Mouse (Mus musculus) gastrocnemius, postnatal 14 days (tissue): Measurements from ENCODE around the gene Orm2. TPM values are rescaled to one million over a fixed set of nuclear protein-coding genes. Genes with fewer than 3 reads are reported as not detected.

Experiments used
- DNase-seq: peaks from one replicate; pipeline ENCODE4 v3.0.0; 2021; ENCODE audit warnings: mixed read lengths
- intact Hi-C: fragments of 180-260 bp; cut with DNase I; formaldehyde crosslinking; loops from one replicate; pipeline ENCODE4 v1.15.1; 2025; ENCODE audit warnings: low total_unique reads
- long read RNA-seq, 2 experiments: library from polyadenylated mRNA; stranded (forward); transcript quantifications; one replicate each; pipeline ENCODE4 v2.0.0; 2021
- total RNA-seq, 2 experiments: library from RNA; stranded (reverse); gene quantifications; 2 replicates each; pipeline ENCODE4 v1.2.3; 2021

Orm2 gene
- total RNA-seq, result not detected
- long read RNA-seq, experiment 1, result 0 reads
- long read RNA-seq, experiment 2, result 0 reads

- intact Hi-C loops, result no loop called here
- no peak for DNase-seq
These were observed at the start of gene Orm2 for GRCm38 (mm10) chr4:63362150-63362549. Gene Orm2 (plus strand): TSS chr4:63362449.

GRCm38 (mm10) chr4:63314063-63314462, 48.2 kb upstream of the Orm2 start:
- intact Hi-C loops, result no loop called here
- DNase-seq, result peak; percentile 1

GRCm38 (mm10) chr4:63316076-63316746, 46.0 kb upstream of the Orm2 start:
- DNase-seq, result peak; percentile 74
- intact Hi-C loops, result loop anchor here (5.0 kb wide), 1 partner anchor 159 kb away; no protein-coding TSS in a partner anchor

- peak; percentile 66 for DNase-seq
- intact Hi-C loops, result loop anchor here (5.0 kb wide), 1 partner anchor 162 kb away; no protein-coding TSS in a partner anchor
These were observed 42.7 kb upstream of the Orm2 start for GRCm38 (mm10) chr4:63319566-63319965.

- intact Hi-C loops, result no loop called here
- peak; percentile 1 for DNase-seq
These were observed 38.9 kb upstream of the Orm2 start for GRCm38 (mm10) chr4:63323275-63323815.

- intact Hi-C loops, result no loop called here
- peak; percentile 2 for DNase-seq
These were observed 28.8 kb upstream of the Orm2 start for GRCm38 (mm10) chr4:63333403-63333802.

- intact Hi-C loops, result no loop called here
- peak; percentile 31 for DNase-seq
These were observed 23.7 kb upstream of the Orm2 start for GRCm38 (mm10) chr4:63338414-63339076.

- intact Hi-C loops, result no loop called here
- DNase-seq, result no peak
These were observed 19.8 kb upstream of the Orm2 start for GRCm38 (mm10) chr4:63342491-63342890.

- intact Hi-C loops, result no loop called here
- DNase-seq, result no peak
These were observed 18.6 kb upstream of the Orm2 start for GRCm38 (mm10) chr4:63343608-63344007.

- DNase-seq, result peak; percentile 1
- intact Hi-C loops, result no loop called here
These were observed 18.0 kb upstream of the Orm2 start, which contains the start of gene Orm1 for GRCm38 (mm10) chr4:63344295-63344694. Gene Orm1 (plus strand): TSS chr4:63344560.

GRCm38 (mm10) chr4:63345261-63345660, 17.0 kb upstream of the Orm2 start:
- intact Hi-C loops, result no loop called here
- DNase-seq, result peak; percentile 0

GRCm38 (mm10) chr4:63346659-63347058, 15.6 kb upstream of the Orm2 start:
- no peak for DNase-seq
- intact Hi-C loops, result no loop called here

GRCm38 (mm10) chr4:63348524-63348923, 13.7 kb upstream of the Orm2 start:
- DNase-seq, result no peak
- intact Hi-C loops, result no loop called here

- intact Hi-C loops, result no loop called here
- DNase-seq, result no peak
These were observed 6.2 kb upstream of the Orm2 start, which contains the start of gene Orm3 for GRCm38 (mm10) chr4:63355877-63356665. Gene Orm3 (plus strand): TSS chr4:63356162.

- no peak for DNase-seq
- intact Hi-C loops, result no loop called here
These were observed 5.2 kb upstream of the Orm2 start for GRCm38 (mm10) chr4:63356981-63357570.

- no peak for DNase-seq
- intact Hi-C loops, result no loop called here
These were observed 2.4 kb upstream of the Orm2 start for GRCm38 (mm10) chr4:63359861-63360260.

- intact Hi-C loops, result no loop called here
- DNase-seq, result peak; percentile 85
These were observed 6.3 kb downstream of the Orm2 start for GRCm38 (mm10) chr4:63368577-63368976.

GRCm38 (mm10) chr4:63370897-63371296, 8.6 kb downstream of the Orm2 start:
- intact Hi-C loops, result loop anchor here (2.0 kb wide), 1 partner anchor 38 kb away; no protein-coding TSS in a partner anchor
- no peak for DNase-seq

- intact Hi-C loops, result loop anchor here (2.0 kb wide), 1 partner anchor 37 kb away; no protein-coding TSS in a partner anchor
- no peak for DNase-seq
These were observed 9.6 kb downstream of the Orm2 start for GRCm38 (mm10) chr4:63371890-63372289.
